ENCODE assay signal across 9 mouse cellular contexts in the genomic region with DNA sequence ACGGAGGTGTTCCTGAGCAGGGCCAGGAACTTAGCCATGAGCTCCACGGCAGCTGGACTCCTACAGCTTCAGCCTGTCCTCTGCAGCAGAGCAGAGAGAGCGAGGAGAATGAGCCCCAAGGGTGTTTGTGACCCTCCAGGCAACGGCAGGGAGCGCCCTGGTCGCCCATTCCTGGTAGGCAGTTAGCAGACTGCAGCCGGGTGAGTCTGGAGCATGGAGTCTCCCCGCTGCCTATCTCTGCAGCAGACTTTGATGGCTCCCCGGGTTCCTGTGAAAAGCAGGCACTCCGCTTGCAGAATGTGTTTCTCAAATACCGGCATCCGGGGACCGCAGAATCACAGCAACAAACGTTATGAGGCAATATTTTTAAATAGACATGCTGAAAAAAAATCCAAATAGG.
DNase-seq lines count a peak whose midpoint lies in the region; ATAC-seq and TF ChIP-seq lines count a peak whose summit lies in the region.
"Had no signal": no experiment of that assay in that cellular context is flagged by ENCODE, and none has a peak within 500 bp of the region (broad histone marks: within the 10 kb centered on the region; RNA-seq: fewer than 3 reads in every experiment).

No protein-coding gene starts in this region.

- peaks cover 22% of the 10 kb centered on the region for H3K4me1 ChIP-seq in heart, embryonic 10.5 days
- 0 out of 2 replicates have a peak, but pooled peaks cover 3% of the 10 kb centered on the region for H3K4me1 ChIP-seq in midbrain, embryonic 14.5 days (ENCODE audit: control insufficient read depth, insufficient read depth, low read length)
- H3K4me1 ChIP-seq in midbrain, embryonic 10.5 days, result peaks cover 23% of the 10 kb centered on the region
- H3K4me1 ChIP-seq in limb, embryonic 12.5 days (replicated peaks), result peaks cover 25% of the 10 kb centered on the region
- H3K4me1 ChIP-seq in stomach, embryonic 16.5 days (ENCODE audit: control insufficient read depth, insufficient read depth, low read length), result peaks cover 4% of the 10 kb centered on the region; the same call in 1 of the 2 replicates
- no peaks in the 10 kb centered on the region for H3K4me1 ChIP-seq in thymus, adult 2 months (replicated peaks; ENCODE audit: control insufficient read depth, insufficient read depth, low read length)

- no peak overlapping the region for H3K9ac ChIP-seq in midbrain, embryonic 14.5 days (replicated peaks; ENCODE audit: low read length)
- no peak overlapping the region for H3K9ac ChIP-seq in limb, embryonic 12.5 days (replicated peaks)
- H3K9ac ChIP-seq in stomach, embryonic 16.5 days (ENCODE audit: low read length), result peak overlapping the region; percentile 46

- no peak overlapping the region for H3K4me2 ChIP-seq in midbrain, embryonic 14.5 days (ENCODE audit: low read length)
- peak overlapping the region; percentile 52 for H3K4me2 ChIP-seq in limb, embryonic 12.5 days
- 0 out of 2 replicates have a peak overlapping the region, but pooled peaks have one; percentile 12 for H3K4me2 ChIP-seq in stomach, embryonic 16.5 days (ENCODE audit: low read depth, low read length)

- WGBS in heart, embryonic 10.5 days, result 16% methylated on average over 14 of the region's 14 CpGs
- 45% methylated on average over 14 of the region's 14 CpGs for WGBS in midbrain, embryonic 14.5 days
- WGBS in midbrain, embryonic 10.5 days, result 66% methylated on average over 14 of the region's 14 CpGs
- 4% methylated on average over 14 of the region's 14 CpGs for WGBS in limb, embryonic 12.5 days
- WGBS in stomach, embryonic 16.5 days, result 24% methylated on average over 14 of the region's 14 CpGs
- 43% methylated on average over 14 of the region's 14 CpGs for WGBS in thymus, adult 2 months

- peak overlapping the region; percentile 69 for H3K27ac ChIP-seq in heart, embryonic 10.5 days
- H3K27ac ChIP-seq in midbrain, embryonic 14.5 days (replicated peaks; ENCODE audit: low read depth, low read length), result no peak overlapping the region
- H3K27ac ChIP-seq in midbrain, embryonic 10.5 days (replicated peaks), result no peak overlapping the region
- H3K27ac ChIP-seq in limb, embryonic 12.5 days, result no peak overlapping the region
- H3K27ac ChIP-seq in stomach, embryonic 16.5 days (ENCODE audit: low read length), result no peak overlapping the region
- no peak overlapping the region for H3K27ac ChIP-seq in thymus, adult 2 months (ENCODE audit: control insufficient read depth, insufficient read depth, low read length)

- intact Hi-C loops in heart, postnatal 25 days (cut with DNase I), result no loop called here

- no peaks in the 10 kb centered on the region for H3K9me3 ChIP-seq in heart, embryonic 10.5 days
- no peaks in the 10 kb centered on the region for H3K9me3 ChIP-seq in midbrain, embryonic 14.5 days (ENCODE audit: control insufficient read depth, low read length)
- no peaks in the 10 kb centered on the region for H3K9me3 ChIP-seq in midbrain, embryonic 10.5 days (replicated peaks)
- no peaks in the 10 kb centered on the region for H3K9me3 ChIP-seq in limb, embryonic 12.5 days
- H3K9me3 ChIP-seq in stomach, embryonic 16.5 days (replicated peaks; ENCODE audit: control insufficient read depth, low read length), result no peaks in the 10 kb centered on the region

- no peaks in the 10 kb centered on the region for H3K27me3 ChIP-seq in heart, embryonic 10.5 days (ENCODE audit: insufficient read depth, poor library complexity, severe bottlenecking)
- no peaks in the 10 kb centered on the region for H3K27me3 ChIP-seq in midbrain, embryonic 14.5 days (ENCODE audit: control insufficient read depth, insufficient read depth, low read length)
- peaks cover 10% of the 10 kb centered on the region; the same call in 1 of the 2 replicates for H3K27me3 ChIP-seq in midbrain, embryonic 10.5 days (ENCODE audit: low read depth, poor library complexity, severe bottlenecking)
- peaks cover 22% of the 10 kb centered on the region; the same call in 1 of the 2 replicates for H3K27me3 ChIP-seq in limb, embryonic 12.5 days
- peaks cover 3% of the 10 kb centered on the region; the same call in 1 of the 2 replicates for H3K27me3 ChIP-seq in stomach, embryonic 16.5 days (ENCODE audit: control insufficient read depth, insufficient read depth, low read length)
- H3K27me3 ChIP-seq in thymus, adult 2 months (ENCODE audit: control insufficient read depth, insufficient read depth, low read length), result no peaks in the 10 kb centered on the region

- no peak for TF ChIP-seq POLR2A in thymus, adult 2 months (IDR thresholded peaks at IDR 0.05; ENCODE audit: control insufficient read depth, extremely low read depth, insufficient read depth, low read length, poor library complexity)

- peak overlapping the region; percentile 37 for H3K4me3 ChIP-seq in heart, embryonic 10.5 days
- H3K4me3 ChIP-seq in midbrain, embryonic 14.5 days (replicated peaks; ENCODE audit: low read depth, low read length), result no peak overlapping the region
- H3K4me3 ChIP-seq in midbrain, embryonic 10.5 days, result no peak overlapping the region
- H3K4me3 ChIP-seq in limb, embryonic 12.5 days (replicated peaks), result peak overlapping the region; percentile 16; the same call in 1 of the 2 replicates
- H3K4me3 ChIP-seq in stomach, embryonic 16.5 days (replicated peaks; ENCODE audit: low read length), result no peak overlapping the region
- H3K4me3 ChIP-seq in thymus, adult 2 months (ENCODE audit: control insufficient read depth, insufficient read depth, low read length), result no peak overlapping the region
- H3K4me3 ChIP-seq: erythroblast, embryonic 14.5 days had no signal

- TF ChIP-seq CTCF in thymus, adult 2 months (IDR thresholded peaks at IDR 0.05; ENCODE audit: borderline replicate concordance, control insufficient read depth, extremely low read depth, insufficient read depth, low read length, poor library complexity), result no peak

- H3K36me3 ChIP-seq in heart, embryonic 10.5 days, result no peaks in the 10 kb centered on the region
- no peaks in the 10 kb centered on the region for H3K36me3 ChIP-seq in midbrain, embryonic 14.5 days (ENCODE audit: control insufficient read depth, insufficient read depth, low read length)
- H3K36me3 ChIP-seq in midbrain, embryonic 10.5 days, result no peaks in the 10 kb centered on the region
- H3K36me3 ChIP-seq in limb, embryonic 12.5 days, result no peaks in the 10 kb centered on the region
- no peaks in the 10 kb centered on the region for H3K36me3 ChIP-seq in stomach, embryonic 16.5 days (ENCODE audit: control insufficient read depth, insufficient read depth, low read length)
- H3K36me3 ChIP-seq in thymus, adult 2 months (ENCODE audit: control insufficient read depth, insufficient read depth, low read length), result no peaks in the 10 kb centered on the region

- DNase-seq in heart, embryonic 10.5 days (ENCODE audit: low spot score), result no peak
- no peak for DNase-seq in heart, postnatal 25 days (ENCODE audit: low spot score)
- peak; percentile 40 for DNase-seq in midbrain, embryonic 14.5 days
- no peak for DNase-seq in midbrain, embryonic 10.5 days (ENCODE audit: low spot score)
- DNase-seq in thymus, adult 2 months, result no peak
- DNase-seq in spleen, postnatal 4 days (ENCODE audit: low spot score in 2 of 2), result no peak

- no peak for ATAC-seq in midbrain, embryonic 14.5 days (ENCODE audit: low FRiP score, low TSS enrichment)
- ATAC-seq in limb, embryonic 12.5 days (ENCODE audit: insufficient number of reproducible peaks, insufficient read depth, low FRiP score, low TSS enrichment, low read depth), result no peak
- no peak for ATAC-seq in stomach, embryonic 16.5 days (ENCODE audit: insufficient read depth, low FRiP score)

Comparison
In these comparisons a context has a peak if more than half of its experiments do, and no peak if none do; other contexts are left out.
1. H3K4me3 ChIP-seq: peak in heart, embryonic 10.5 days (single experiment) and limb, embryonic 12.5 days (single experiment); none in midbrain, embryonic 14.5 days (single experiment), midbrain, embryonic 10.5 days (single experiment), stomach, embryonic 16.5 days (single experiment) and thymus, adult 2 months (single experiment).